Mouse (Mus musculus): ENCODE results near the gene Mthfd1l. TPM values are rescaled to one million over a fixed set of nuclear protein-coding genes. Genes with fewer than 3 reads are reported as not detected.

Gene Mthfd1l
- polyA plus RNA-seq, 1 experiment: 15.5 TPM

DNA sequence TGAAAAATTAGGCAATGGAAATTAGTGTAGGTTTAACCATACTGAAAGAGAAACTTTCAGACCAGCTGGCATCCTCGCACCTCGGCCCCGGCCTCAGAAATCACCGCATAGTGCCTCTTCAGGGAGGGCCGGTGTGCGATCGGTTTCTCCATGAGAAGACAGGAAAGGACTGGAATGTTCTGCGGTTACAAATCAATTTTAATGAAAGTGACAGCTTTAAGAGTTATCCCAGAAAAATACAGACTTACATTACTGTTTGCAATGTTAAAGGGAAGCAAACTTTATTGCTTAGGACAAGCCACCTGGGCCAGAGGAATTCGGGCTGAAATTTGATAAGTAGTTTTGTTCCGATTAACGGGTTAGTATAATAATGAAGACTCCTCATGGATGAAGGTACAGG, 65.7 kb downstream of the Mthfd1l start:
- TF ChIP-seq CTCF (IDR thresholded peaks at IDR 0.05; ENCODE audit: control insufficient read depth, insufficient read depth, low read length) (no peak), POLR2A (IDR thresholded peaks at IDR 0.05; ENCODE audit: borderline replicate concordance, control insufficient read depth, low read depth, low read length) (no peak)
- WGBS: 92% methylated on average over 11 of the region's 11 CpGs
- no peak overlapping the region for H3K27ac ChIP-seq (ENCODE audit: control insufficient read depth, insufficient read depth, low read depth, low read length, poor library complexity)
- no peak overlapping the region for H3K4me3 ChIP-seq (replicated peaks; ENCODE audit: control insufficient read depth, low read depth, low read length)
- H3K4me1 ChIP-seq (ENCODE audit: control insufficient read depth, insufficient read depth, low read length): no peaks in the 10 kb centered on the region

- WGBS: 64% methylated on average over 9 of the region's 9 CpGs
- no peak overlapping the region for H3K27ac ChIP-seq (ENCODE audit: control insufficient read depth, insufficient read depth, low read depth, low read length, poor library complexity)
These were observed 68.8 kb downstream of the Mthfd1l start for GRCm38 (mm10) chr10:4041691-4042090.

DNA sequence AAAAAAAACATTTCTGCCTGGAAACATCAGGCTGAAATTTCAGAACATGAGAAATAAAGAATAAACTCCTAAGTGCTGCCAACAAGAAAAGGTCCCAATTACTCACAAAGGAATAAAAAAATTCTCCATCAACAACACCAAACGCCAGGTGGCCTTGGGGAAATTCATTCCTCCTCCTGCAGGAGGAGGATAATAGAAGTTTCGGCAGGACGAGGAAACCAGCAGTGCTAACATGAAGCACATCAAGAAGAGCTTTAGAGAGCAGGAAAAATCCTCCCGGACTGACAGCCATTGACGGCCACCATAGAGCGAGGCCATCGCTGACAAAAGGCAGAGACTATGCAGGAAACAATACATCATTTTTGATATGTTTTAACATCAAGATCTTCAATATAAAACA, 71.5 kb downstream of the Mthfd1l start:
- Histone ChIP-seq H3K4me1 (ENCODE audit: control insufficient read depth, insufficient read depth, low read length) (no peaks in the 10 kb centered on the region; the same call in 1 of the 2 replicates), H3K4me3 (replicated peaks; ENCODE audit: control insufficient read depth, low read depth, low read length) (no peak overlapping the region), H3K27ac (ENCODE audit: control insufficient read depth, insufficient read depth, low read depth, low read length, poor library complexity) (no peak overlapping the region)
- TF ChIP-seq CTCF (IDR thresholded peaks at IDR 0.05; ENCODE audit: control insufficient read depth, insufficient read depth, low read length): no peak
- no peak for TF ChIP-seq POLR2A (IDR thresholded peaks at IDR 0.05; ENCODE audit: borderline replicate concordance, control insufficient read depth, low read depth, low read length)
- WGBS: 90% methylated on average over 7 of the region's 7 CpGs

More at GRCm38 (mm10) chr10:4041691-4042090, 68.8 kb downstream of the Mthfd1l start:
- no peaks in the 10 kb centered on the region for H3K4me1 ChIP-seq (ENCODE audit: control insufficient read depth, insufficient read depth, low read length)
- H3K4me3 ChIP-seq (replicated peaks; ENCODE audit: control insufficient read depth, low read depth, low read length): no peak overlapping the region
- no peak for TF ChIP-seq POLR2A (IDR thresholded peaks at IDR 0.05; ENCODE audit: borderline replicate concordance, control insufficient read depth, low read depth, low read length)
- TF ChIP-seq CTCF (IDR thresholded peaks at IDR 0.05; ENCODE audit: control insufficient read depth, insufficient read depth, low read length): peak; percentile 68

- H3K4me3 ChIP-seq (replicated peaks; ENCODE audit: control insufficient read depth, low read depth, low read length): no peak overlapping the region
- TF ChIP-seq POLR2A (IDR thresholded peaks at IDR 0.05; ENCODE audit: borderline replicate concordance, control insufficient read depth, low read depth, low read length) (no peak), CTCF (IDR thresholded peaks at IDR 0.05; ENCODE audit: control insufficient read depth, insufficient read depth, low read length) (no peak)
- no peaks in the 10 kb centered on the region; the same call in 1 of the 2 replicates for H3K4me1 ChIP-seq (ENCODE audit: control insufficient read depth, insufficient read depth, low read length)
- 85% methylated on average over 4 of the region's 4 CpGs for WGBS
- no peak overlapping the region for H3K27ac ChIP-seq (ENCODE audit: control insufficient read depth, insufficient read depth, low read depth, low read length, poor library complexity)
These were observed 73.6 kb downstream of the Mthfd1l start for GRCm38 (mm10) chr10:4046496-4046895.

DNA sequence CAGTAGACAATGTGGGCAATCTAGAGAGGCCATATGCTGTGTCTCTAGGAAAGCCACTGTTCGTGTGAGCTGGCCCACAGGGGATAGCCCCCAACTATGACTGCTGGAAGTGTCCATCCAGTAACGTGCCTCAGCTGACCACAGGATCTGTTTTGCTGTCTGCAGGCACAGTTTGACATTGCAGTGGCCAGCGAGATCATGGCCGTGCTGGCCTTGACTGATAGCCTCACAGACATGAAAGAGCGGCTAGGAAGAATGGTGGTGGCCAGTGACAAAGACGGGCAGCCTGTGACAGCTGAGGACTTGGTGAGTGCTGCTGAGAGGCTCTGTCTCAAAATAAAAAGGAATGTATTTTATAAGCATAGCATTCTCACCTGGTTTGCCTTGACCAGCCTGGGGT, 74.7 kb downstream of the Mthfd1l start:
- 89% methylated on average over 6 of the region's 6 CpGs for WGBS
- TF ChIP-seq CTCF (IDR thresholded peaks at IDR 0.05; ENCODE audit: control insufficient read depth, insufficient read depth, low read length): no peak
- no peak for TF ChIP-seq POLR2A (IDR thresholded peaks at IDR 0.05; ENCODE audit: borderline replicate concordance, control insufficient read depth, low read depth, low read length)
- no peaks in the 10 kb centered on the region; the same call in 1 of the 2 replicates for H3K4me1 ChIP-seq (ENCODE audit: control insufficient read depth, insufficient read depth, low read length)
- H3K4me3 ChIP-seq (replicated peaks; ENCODE audit: control insufficient read depth, low read depth, low read length): no peak overlapping the region
- no peak overlapping the region for H3K27ac ChIP-seq (ENCODE audit: control insufficient read depth, insufficient read depth, low read depth, low read length, poor library complexity)

DNA sequence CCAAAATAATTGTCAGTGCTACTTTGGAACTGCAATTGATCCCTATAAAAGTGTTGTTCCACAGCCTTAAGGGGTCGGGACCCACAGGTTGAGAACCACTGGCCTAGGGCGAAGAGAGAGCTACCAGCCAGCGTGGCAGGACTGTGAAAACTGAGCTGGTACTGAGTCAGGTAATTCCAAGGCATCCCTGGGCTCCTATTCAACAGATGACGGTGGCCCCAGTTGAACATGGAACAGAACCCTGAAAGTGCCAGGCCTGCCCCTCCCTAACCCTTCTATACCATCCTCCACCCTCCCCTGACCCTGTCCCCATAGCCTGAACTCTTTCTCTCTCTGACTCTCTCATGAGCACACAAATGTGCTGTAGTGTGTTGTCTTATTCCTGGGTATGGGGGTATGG, 77.3 kb downstream of the Mthfd1l start:
- H3K4me3 ChIP-seq (replicated peaks; ENCODE audit: control insufficient read depth, low read depth, low read length): no peak overlapping the region
- 88% methylated on average over 4 of the region's 4 CpGs for WGBS
- H3K4me1 ChIP-seq (ENCODE audit: control insufficient read depth, insufficient read depth, low read length): no peaks in the 10 kb centered on the region; the same call in 1 of the 2 replicates
- TF ChIP-seq CTCF (IDR thresholded peaks at IDR 0.05; ENCODE audit: control insufficient read depth, insufficient read depth, low read length) (no peak), POLR2A (IDR thresholded peaks at IDR 0.05; ENCODE audit: borderline replicate concordance, control insufficient read depth, low read depth, low read length) (no peak)
- no peak overlapping the region for H3K27ac ChIP-seq (ENCODE audit: control insufficient read depth, insufficient read depth, low read depth, low read length, poor library complexity)

GRCm38 (mm10) chr10:4052711-4053110, 79.8 kb downstream of the Mthfd1l start:
- Histone ChIP-seq H3K27ac (ENCODE audit: control insufficient read depth, insufficient read depth, low read depth, low read length, poor library complexity) (no peak overlapping the region), H3K4me3 (replicated peaks; ENCODE audit: control insufficient read depth, low read depth, low read length) (no peak overlapping the region), H3K4me1 (ENCODE audit: control insufficient read depth, insufficient read depth, low read length) (no peaks in the 10 kb centered on the region; the same call in 1 of the 2 replicates)
- TF ChIP-seq POLR2A (IDR thresholded peaks at IDR 0.05; ENCODE audit: borderline replicate concordance, control insufficient read depth, low read depth, low read length) (no peak), CTCF (IDR thresholded peaks at IDR 0.05; ENCODE audit: control insufficient read depth, insufficient read depth, low read length) (no peak)
- 87% methylated on average over 4 of the region's 4 CpGs for WGBS

DNA sequence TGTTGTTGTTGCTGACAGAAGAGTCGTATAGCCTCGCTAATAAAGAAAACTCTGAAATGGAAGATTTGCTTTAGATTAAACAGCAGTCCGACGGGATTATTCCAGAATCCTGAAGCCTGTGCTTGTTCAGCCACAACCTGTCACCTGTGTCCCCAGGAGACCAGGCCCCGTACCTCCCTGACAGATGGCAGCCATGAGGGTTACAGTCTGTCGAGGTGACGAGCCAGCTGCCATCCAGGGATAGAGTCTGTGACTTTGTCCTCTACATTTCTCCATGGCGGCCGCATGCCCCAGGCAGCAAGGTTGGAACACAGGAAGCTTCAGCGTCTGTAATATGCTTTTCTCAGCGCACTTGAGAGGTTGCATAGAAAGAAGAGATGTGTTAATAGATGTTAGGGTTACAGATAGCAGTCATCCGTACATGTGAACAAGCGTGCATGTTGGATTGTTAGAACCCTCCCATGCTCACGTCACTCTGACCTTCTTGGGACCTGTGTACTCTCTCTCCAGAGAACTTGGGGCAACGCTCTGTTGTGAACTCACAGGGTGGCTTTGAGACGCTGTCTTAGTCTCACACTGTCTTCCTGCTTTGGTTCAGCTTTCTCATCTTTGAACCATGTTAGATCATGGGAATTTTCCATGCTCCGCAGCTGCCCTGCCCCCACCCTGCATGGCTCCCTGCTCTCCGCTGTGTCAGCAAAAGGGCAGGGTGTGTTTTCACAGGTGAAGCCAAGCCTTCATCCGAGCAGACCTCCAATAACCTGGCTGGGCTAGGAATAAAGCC, 80.6 kb downstream of the Mthfd1l start:
- 90% methylated on average over 19 of the region's 19 CpGs for WGBS
- H3K4me3 ChIP-seq (replicated peaks; ENCODE audit: control insufficient read depth, low read depth, low read length): no peak overlapping the region
- H3K27ac ChIP-seq (ENCODE audit: control insufficient read depth, insufficient read depth, low read depth, low read length, poor library complexity): no peak overlapping the region
- TF ChIP-seq POLR2A (IDR thresholded peaks at IDR 0.05; ENCODE audit: borderline replicate concordance, control insufficient read depth, low read depth, low read length) (no peak), CTCF (IDR thresholded peaks at IDR 0.05; ENCODE audit: control insufficient read depth, insufficient read depth, low read length) (no peak)
- H3K4me1 ChIP-seq (ENCODE audit: control insufficient read depth, insufficient read depth, low read length): no peaks in the 10 kb centered on the region
